Mouse (Mus musculus): Measurements from ENCODE around the gene Gpr65.

GRCm38 (mm10) chr12:98311376-98312083, 43.1 kb downstream of the Gpr65 start:
- TF ChIP-seq CEBPB (IDR thresholded peaks at IDR 0.05; ENCODE audit: low read depth) (no peak), USF1 (IDR thresholded peaks at IDR 0.05; ENCODE audit: low read depth) (no peak), CTCF (IDR thresholded peaks at IDR 0.05; ENCODE audit: control insufficient read depth, insufficient read depth, insufficient read length) (no peak), MAX (IDR thresholded peaks at IDR 0.05) (no peak), MYOG (IDR thresholded peaks at IDR 0.05; ENCODE audit: control insufficient read depth, extremely low read depth, insufficient read length) (no peak), MYOD1 (IDR thresholded peaks at IDR 0.05; ENCODE audit: control insufficient read depth, insufficient read length, low read depth) (no peak)
